Mouse (Mus musculus): ENCODE data around the gene Got1. TPM values are rescaled to one million over a fixed set of nuclear protein-coding genes. Genes with fewer than 3 reads are reported as not detected.
"Not testable (repeated sequence)": the region's sequence is repeated elsewhere in the genome, so short reads cannot be mapped to it uniquely, and the experiment has no call there.

Gene Got1
- polyA plus RNA-seq, 2 experiments = 10.8 to 11.6 TPM

DNA sequence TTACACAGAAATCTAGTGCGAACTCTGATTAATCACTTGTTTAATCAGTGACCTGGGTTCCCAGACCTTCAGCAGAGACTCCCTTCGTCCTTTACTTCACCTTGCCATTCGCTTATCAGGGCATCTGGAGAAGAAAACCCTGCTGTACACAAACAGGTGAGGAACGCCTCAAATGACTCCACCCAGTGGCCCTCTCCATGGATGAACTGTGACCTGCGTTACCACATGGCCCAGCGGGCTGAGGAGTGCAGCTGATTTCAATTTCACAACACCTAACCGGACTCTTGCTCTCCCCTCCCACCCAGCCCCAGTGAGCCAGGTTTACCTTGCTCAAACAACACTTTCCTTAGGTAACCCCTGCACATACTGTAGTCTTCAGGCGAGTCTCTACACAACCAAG, 10.5 kb downstream of the Got1 start:
- WGBS (ENCODE audit: insufficient replicate concordance) = 78% methylated on average over 8 of the region's 8 CpGs
- ATAC-seq (ENCODE audit: insufficient read depth) = peak; percentile 69
- peaks cover 2% of the 10 kb centered on the region; the same call in 1 of the 2 replicates for H3K36me3 ChIP-seq (replicated peaks; ENCODE audit: control insufficient read depth, insufficient read depth, low read depth)

DNA sequence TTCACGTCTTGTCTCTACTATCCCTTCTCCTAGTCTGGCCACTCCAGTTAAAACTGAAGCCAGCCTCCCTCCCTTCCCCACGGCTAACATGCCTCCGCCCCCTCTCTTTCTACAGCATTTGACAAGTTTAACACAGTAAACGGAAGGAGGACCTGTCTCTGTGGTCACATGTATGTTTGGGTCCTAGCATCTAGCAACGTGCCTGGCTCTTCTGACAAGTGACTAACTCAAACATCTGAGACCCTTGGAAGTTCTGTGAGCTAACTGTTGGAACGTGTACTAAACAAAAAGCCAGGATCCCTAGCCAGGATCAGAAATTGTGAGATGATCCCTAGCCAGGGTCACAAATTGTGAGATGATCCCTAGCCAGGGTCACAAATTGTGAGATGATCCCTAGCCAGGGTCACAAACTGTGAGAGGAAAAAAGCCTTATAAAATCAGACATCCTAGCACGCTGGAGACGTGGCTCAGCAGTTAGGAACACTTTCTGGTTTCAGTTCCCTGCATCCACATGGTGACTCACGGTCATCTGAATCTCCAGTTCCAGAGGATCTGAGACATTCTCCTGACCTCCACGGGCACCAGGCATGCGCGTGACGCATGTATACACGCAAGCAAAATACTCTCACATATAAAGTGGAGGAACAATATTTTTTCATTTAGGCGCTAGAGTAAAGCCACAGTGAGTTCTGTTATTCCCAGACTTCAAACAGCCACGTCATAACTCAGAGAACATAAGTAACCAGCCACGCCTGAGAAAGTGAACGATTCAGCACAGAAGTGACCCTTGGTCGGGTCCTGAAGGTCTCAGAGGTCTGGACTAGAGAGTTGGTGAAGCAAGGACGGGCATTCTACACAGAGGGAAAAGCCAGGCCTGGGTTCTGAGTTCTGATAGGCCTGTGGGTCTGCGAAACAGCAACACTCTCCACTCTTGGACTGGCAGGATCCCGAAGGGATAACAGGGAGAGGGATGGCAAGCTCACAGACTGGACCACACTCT, 12.5 kb downstream of the Got1 start:
- Histone ChIP-seq H3K36me3 (replicated peaks; ENCODE audit: control insufficient read depth, insufficient read depth, low read depth) (peaks cover 6% of the 10 kb centered on the region), H3K4me3 (ENCODE audit: insufficient read depth in 1 of 2, low read depth in 2 of 2, low read length in 2 of 2) (no peak overlapping the region), H3K9ac (replicated peaks) (no peak overlapping the region), H3K4me2 (ENCODE audit: low read depth) (no peak overlapping the region), H3K4me1 (replicated peaks; ENCODE audit: control insufficient read depth in 2 of 2, insufficient read depth in 2 of 2, low read length in 1 of 2) (peaks cover 0 to 13% of the 10 kb centered on the region in 2 experiments; a peak in 2 of 4 replicates), H3K27ac (no peak overlapping the region), H3K27me3 (ENCODE audit: control insufficient read depth, insufficient read depth, low read length) (no peaks in the 10 kb centered on the region), H3K9me3 (ENCODE audit: control insufficient read depth, low read length) (no peaks in the 10 kb centered on the region)
- ATAC-seq (ENCODE audit: insufficient read depth) (no peak), DNase-seq (ENCODE audit: low read depth in 3 of 3, low spot score in 3 of 3) (no peak)
- no peak for TF ChIP-seq CTCF (IDR thresholded peaks at IDR 0.05; ENCODE audit: low read depth)
- TF ChIP-seq EP300 (IDR thresholded peaks at IDR 0.05; ENCODE audit: low read depth) = no peak
- WGBS (ENCODE audit: insufficient replicate concordance) = 75% methylated on average over 22 of the region's 22 CpGs

More for the DNA sequence above, 10.5 kb downstream of the Got1 start:
- Histone ChIP-seq H3K4me2 (ENCODE audit: low read depth) (no peak overlapping the region), H3K4me3 (ENCODE audit: insufficient read depth in 1 of 2, low read depth in 2 of 2, low read length in 2 of 2) (no peak overlapping the region), H3K27ac (no peak overlapping the region), H3K4me1 (replicated peaks; ENCODE audit: control insufficient read depth in 2 of 2, insufficient read depth in 2 of 2, low read length in 1 of 2) (peaks cover 0 to 13% of the 10 kb centered on the region in 2 experiments; a peak in 2 of 4 replicates), H3K27me3 (ENCODE audit: control insufficient read depth, insufficient read depth, low read length) (no peaks in the 10 kb centered on the region), H3K9ac (replicated peaks) (no peak overlapping the region), H3K9me3 (ENCODE audit: control insufficient read depth, low read length) (no peaks in the 10 kb centered on the region)
- DNase-seq (ENCODE audit: low read depth in 3 of 3, low spot score in 3 of 3) = no peak
- TF ChIP-seq EP300 (IDR thresholded peaks at IDR 0.05; ENCODE audit: low read depth) (no peak), CTCF (IDR thresholded peaks at IDR 0.05; ENCODE audit: low read depth) (no peak)

DNA sequence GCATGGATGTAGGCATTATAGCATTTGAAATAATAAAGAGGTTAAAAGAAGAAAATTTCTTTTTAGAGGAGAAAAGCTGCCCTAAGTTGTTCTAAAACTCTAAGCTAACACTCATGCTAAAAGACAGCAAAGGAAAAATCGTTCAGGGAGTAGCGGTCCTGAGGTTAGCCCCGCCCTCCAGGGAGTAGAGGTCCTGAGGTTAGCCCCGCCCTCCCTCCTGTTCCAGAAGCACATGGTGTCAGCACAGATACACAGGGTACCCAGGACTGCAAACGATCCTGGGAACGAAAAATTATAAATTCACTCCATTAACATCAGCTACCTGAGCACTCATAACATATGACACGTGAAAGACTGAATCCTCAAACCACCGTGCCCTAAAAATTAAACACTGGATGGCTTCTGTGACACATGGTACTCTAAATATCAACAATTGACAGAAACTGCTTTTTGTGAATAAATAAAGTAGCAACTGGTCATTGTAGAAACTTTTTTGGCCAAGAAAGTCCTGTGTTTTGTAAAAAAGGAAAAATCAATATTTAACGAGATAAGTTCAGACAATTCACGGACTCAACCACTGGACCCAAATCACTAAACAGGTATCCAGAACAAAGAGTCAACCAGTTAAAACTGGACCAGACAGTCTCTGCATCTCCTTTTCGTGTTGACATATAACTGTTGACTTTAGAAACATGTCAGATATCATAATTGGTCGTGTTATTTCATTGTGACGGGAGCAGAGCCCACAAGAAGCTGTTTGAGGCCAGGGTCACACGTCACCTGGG, 13.8 kb downstream of the Got1 start:
- Histone ChIP-seq H3K9ac (replicated peaks) (no peak overlapping the region), H3K4me3 (ENCODE audit: insufficient read depth in 1 of 2, low read depth in 2 of 2, low read length in 2 of 2) (no peak overlapping the region), H3K4me1 (replicated peaks; ENCODE audit: control insufficient read depth in 2 of 2, insufficient read depth in 2 of 2, low read length in 1 of 2) (0 out of 4 replicates have a peak, but pooled peaks cover 0 to 3% of the 10 kb centered on the region in 2 experiments), H3K27me3 (ENCODE audit: control insufficient read depth, insufficient read depth, low read length) (no peaks in the 10 kb centered on the region), H3K27ac (no peak overlapping the region), H3K36me3 (replicated peaks; ENCODE audit: control insufficient read depth, insufficient read depth, low read depth) (peaks cover 6% of the 10 kb centered on the region), H3K9me3 (ENCODE audit: control insufficient read depth, low read length) (no peaks in the 10 kb centered on the region), H3K4me2 (ENCODE audit: low read depth) (no peak overlapping the region)
- DNase-seq (ENCODE audit: low read depth in 3 of 3, low spot score in 3 of 3) (no peak), ATAC-seq (ENCODE audit: insufficient read depth) (no peak)
- WGBS (ENCODE audit: insufficient replicate concordance) = 75% methylated on average over 14 of the region's 14 CpGs
- TF ChIP-seq CTCF (IDR thresholded peaks at IDR 0.05; ENCODE audit: low read depth) (no peak), EP300 (IDR thresholded peaks at IDR 0.05; ENCODE audit: low read depth) (no peak)

DNA sequence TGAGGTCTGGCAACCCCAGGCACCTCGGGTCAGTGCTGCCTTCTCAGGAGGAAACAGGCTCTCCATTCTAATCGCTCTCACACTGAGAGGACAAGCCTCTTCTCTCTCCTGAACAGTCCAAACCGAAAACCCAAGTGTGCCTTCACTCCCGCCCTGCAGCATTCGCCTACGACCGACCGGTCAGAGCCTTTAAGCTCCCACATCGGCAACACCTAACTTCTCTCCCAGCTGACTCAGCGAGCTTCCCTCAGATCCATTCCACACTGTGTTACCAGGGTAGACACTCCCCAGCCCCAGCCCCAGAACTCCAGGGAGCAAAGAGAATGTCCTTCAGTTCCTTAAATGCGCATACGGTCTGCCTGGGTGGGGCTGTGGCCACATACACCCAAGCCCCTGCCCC, 19.0 kb downstream of the Got1 start:
- WGBS (ENCODE audit: insufficient replicate concordance) = 79% methylated on average over 12 of the region's 12 CpGs
- H3K36me3 ChIP-seq (replicated peaks; ENCODE audit: control insufficient read depth, insufficient read depth, low read depth) = peaks cover 5% of the 10 kb centered on the region
- TF ChIP-seq EP300 (IDR thresholded peaks at IDR 0.05; ENCODE audit: low read depth) = no peak
- TF ChIP-seq CTCF (IDR thresholded peaks at IDR 0.05; ENCODE audit: low read depth) = no peak
- ATAC-seq (ENCODE audit: insufficient read depth) (no peak), DNase-seq (ENCODE audit: low read depth in 3 of 3, low spot score in 3 of 3) (no peak)
- no peak overlapping the region for H3K9ac ChIP-seq (replicated peaks)
- H3K4me1 ChIP-seq (replicated peaks; ENCODE audit: control insufficient read depth in 2 of 2, insufficient read depth in 2 of 2, low read length in 1 of 2) = no peaks in the 10 kb centered on the region
- no peaks in the 10 kb centered on the region for H3K27me3 ChIP-seq (ENCODE audit: control insufficient read depth, insufficient read depth, low read length)
- H3K9me3 ChIP-seq (ENCODE audit: control insufficient read depth, low read length) = no peaks in the 10 kb centered on the region
- no peak overlapping the region for H3K4me2 ChIP-seq (ENCODE audit: low read depth)
- no peak overlapping the region for H3K4me3 ChIP-seq (ENCODE audit: insufficient read depth in 1 of 2, low read depth in 2 of 2, low read length in 2 of 2)
- H3K27ac ChIP-seq = no peak overlapping the region

DNA sequence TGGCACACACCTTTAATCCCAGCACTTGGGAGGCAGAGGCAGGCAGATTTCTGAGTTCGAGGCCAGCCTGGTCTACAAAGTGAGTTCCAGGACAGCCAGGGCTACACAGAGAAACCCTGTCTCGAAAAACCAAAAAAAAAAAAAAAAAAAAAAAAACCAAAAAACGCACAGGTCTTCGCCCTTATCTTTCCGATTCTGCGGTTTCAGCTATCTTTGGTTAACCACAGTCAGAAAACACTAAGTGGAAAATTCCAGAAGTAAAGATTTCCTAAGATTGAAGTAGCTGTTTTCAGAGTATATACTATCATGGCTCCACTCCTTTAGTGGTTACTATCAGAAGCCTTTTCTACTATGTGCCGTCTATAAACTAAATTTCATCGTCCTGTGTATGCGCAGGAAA, 20.8 kb downstream of the Got1 start:
- DNase-seq (ENCODE audit: low read depth in 3 of 3, low spot score in 3 of 3); H3K9me3 ChIP-seq (ENCODE audit: control insufficient read depth, low read length); H3K4me2 ChIP-seq (ENCODE audit: low read depth); ATAC-seq (ENCODE audit: insufficient read depth); H3K27me3 ChIP-seq (ENCODE audit: control insufficient read depth, insufficient read depth, low read length); H3K36me3 ChIP-seq (replicated peaks; ENCODE audit: control insufficient read depth, insufficient read depth, low read depth); H3K4me3 ChIP-seq (ENCODE audit: insufficient read depth in 1 of 2, low read depth in 2 of 2, low read length in 2 of 2); H3K4me1 ChIP-seq (replicated peaks; ENCODE audit: control insufficient read depth in 2 of 2, insufficient read depth in 2 of 2, low read length in 1 of 2); H3K27ac ChIP-seq; H3K9ac ChIP-seq (replicated peaks): not testable (repeated sequence)
- 59% methylated on average over 8 of the region's 9 CpGs for WGBS (ENCODE audit: insufficient replicate concordance)
